Mouse (Mus musculus): ENCODE measurements at regions not wholly inside any gene's neighbourhood (a gene's known extent, or its start where the extent isn't known, plus 50 kb on each side); places are given as distances from the start of the nearest gene placed in this dataset.

GRCm38 (mm10) chr9:93306753-93307152 is 764.7 kb downstream of the Plod2 start:
- H3K36me3 ChIP-seq = no peaks in the 10 kb centered on the region
- no peak for DNase-seq (ENCODE audit: low spot score)
- no peaks in the 10 kb centered on the region for H3K27me3 ChIP-seq (ENCODE audit: insufficient read depth, poor library complexity, severe bottlenecking)
- H3K4me3 ChIP-seq = no peak overlapping the region
- 78% methylated on average over 2 of the region's 2 CpGs for WGBS
- no peaks in the 10 kb centered on the region for H3K4me1 ChIP-seq (replicated peaks)
- H3K27ac ChIP-seq = no peak overlapping the region
- H3K9me3 ChIP-seq = no peaks in the 10 kb centered on the region

- no peaks in the 10 kb centered on the region for H3K9me3 ChIP-seq
- no peak overlapping the region for H3K27ac ChIP-seq
- H3K36me3 ChIP-seq = no peaks in the 10 kb centered on the region
- DNase-seq (ENCODE audit: low spot score) = no peak
- H3K4me3 ChIP-seq = no peak overlapping the region
- 57% methylated on average over 2 of the region's 2 CpGs for WGBS
- no peaks in the 10 kb centered on the region for H3K27me3 ChIP-seq (ENCODE audit: insufficient read depth, poor library complexity, severe bottlenecking)
- no peaks in the 10 kb centered on the region for H3K4me1 ChIP-seq (replicated peaks)
Measured at GRCm38 (mm10) chr9:93328997-93329682, 787.1 kb downstream of the Plod2 start.
